Mouse (Mus musculus) stomach, postnatal 0 days (tissue): Measurements from ENCODE around the gene Sub1.

Experiments
- CTCF ChIP-seq: IDR thresholded peaks from 2 replicates; pipeline ENCODE4 v1.5.1; 2016; ENCODE audit warnings: antibody characterized with exemption, low read depth, mild to moderate bottlenecking, moderate library complexity
- EP300 ChIP-seq: optimal IDR thresholded peaks from 2 replicates; pipeline ENCODE3; 2016; ENCODE audit warnings: antibody characterized with exemption

- TF ChIP-seq CTCF (no peak), EP300 (no peak)
Measured at GRCm38 (mm10) chr15:12030221-12030620, 33.4 kb upstream of the Sub1 start.
